Mouse (Mus musculus) liver, embryonic 14.5 days (tissue): Measurements from ENCODE around the gene Nt5c3b.

Experiments
- CTCF ChIP-seq: IDR thresholded peaks from 2 replicates; pipeline ENCODE4 v1.5.1; 2016; ENCODE audit warnings: antibody characterized with exemption, low read depth, control low read depth
- EP300 ChIP-seq: IDR thresholded peaks from 2 replicates; pipeline ENCODE4 v1.6.1; 2016; ENCODE audit warnings: antibody characterized with exemption, low read depth

DNA sequence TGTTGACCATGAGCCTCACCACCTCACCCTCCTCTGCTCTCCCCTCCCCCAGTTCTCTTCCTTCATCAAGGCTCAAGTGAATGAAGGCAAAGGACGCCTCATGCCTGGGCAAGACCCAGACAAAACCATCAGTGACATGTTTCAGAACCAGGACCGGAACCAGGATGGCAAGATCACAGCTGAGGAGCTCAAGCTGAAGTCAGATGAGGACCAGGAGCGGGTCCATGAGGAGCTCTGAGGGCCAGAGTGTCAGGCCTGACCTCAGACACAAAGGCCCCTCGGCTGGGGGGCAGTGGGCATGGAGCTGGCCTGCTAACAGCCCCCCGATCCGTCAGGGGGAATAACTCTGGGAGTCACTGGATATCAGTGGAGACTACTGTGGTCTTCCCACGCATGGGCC is 17.8 kb downstream of the Nt5c3b start:
- no peak for TF ChIP-seq CTCF
- no peak for TF ChIP-seq EP300
